Mouse (Mus musculus) myocyte (in vitro differentiated cells): ENCODE results near the gene Tmem247. TPM values are rescaled to one million over a fixed set of nuclear protein-coding genes. Genes with fewer than 3 reads are reported as not detected.
A peak's percentile ranks its signal among the peaks of the same experiment; 100 is the strongest.

Experiments
- H3K27me3 ChIP-seq: one replicate; pipeline ENCODE4 v1.6.1; 2011; ENCODE audit not compliant: control insufficient read depth, insufficient read depth, insufficient read length
- H3K36me3 ChIP-seq: one replicate; pipeline ENCODE4 v1.6.1; 2011; ENCODE audit not compliant: control insufficient read depth, insufficient read depth
- H3K4me2 ChIP-seq: one replicate; pipeline ENCODE4 v1.6.1; 2011; ENCODE audit warnings: low read depth, control low read depth
- H3K4me3 ChIP-seq: one replicate; pipeline ENCODE4 v1.5.1; 2011; ENCODE audit warnings: mild to moderate bottlenecking, control low read depth, moderate library complexity
- H3K79me2 ChIP-seq: one replicate; pipeline ENCODE4 v1.6.1; 2011; ENCODE audit not compliant: control insufficient read depth, insufficient read depth
- H3ac ChIP-seq: one replicate; pipeline ENCODE4 v1.6.1; 2011; ENCODE audit not compliant: control insufficient read depth, insufficient read length
- CEBPB ChIP-seq: IDR thresholded peaks from 2 replicates; pipeline ENCODE4 v1.6.1; 2011; ENCODE audit warnings: mild to moderate bottlenecking, moderate library complexity; ENCODE audit not compliant: poor library complexity, insufficient read depth, severe bottlenecking
- E2F4 ChIP-seq: IDR thresholded peaks from one replicate; pipeline ENCODE4 v1.6.1; 2011; ENCODE audit warnings: mild to moderate bottlenecking, control low read depth, moderate library complexity; ENCODE audit not compliant: insufficient read depth
- MAX ChIP-seq: IDR thresholded peaks from one replicate; pipeline ENCODE4 v1.6.1; 2011; ENCODE audit warnings: low read depth, mild to moderate bottlenecking, control low read depth
- MYOD1 ChIP-seq, 3 experiments: IDR thresholded peaks; one replicate each; pipeline ENCODE4 v1.6.1; 2011; ENCODE audit warnings: control low read depth in 2 of 3, low read depth in 2 of 3, mild to moderate bottlenecking in 2 of 3, moderate library complexity in 1 of 3; ENCODE audit not compliant: insufficient read length in 2 of 3, control insufficient read depth in 1 of 3
- MYOG ChIP-seq, 3 experiments: IDR thresholded peaks; one replicate each; pipeline ENCODE4 v1.6.1; 2011; ENCODE audit warnings: control low read depth in 2 of 3, low read depth in 2 of 3, mild to moderate bottlenecking in 2 of 3; ENCODE audit not compliant: insufficient read length in 2 of 3, control insufficient read depth in 1 of 3, insufficient read depth in 1 of 3
- POLR2A ChIP-seq: IDR thresholded peaks from one replicate; pipeline ENCODE4 v1.6.1; 2011; ENCODE audit warnings: low read depth, mild to moderate bottlenecking, control low read depth, moderate library complexity; ENCODE audit not compliant: insufficient read length
- POLR2AphosphoS2 ChIP-seq: IDR thresholded peaks from one replicate; pipeline ENCODE4 v1.6.1; 2011; ENCODE audit warnings: low read depth, control low read depth; ENCODE audit not compliant: insufficient read length
- REST ChIP-seq: IDR thresholded peaks from one replicate; pipeline ENCODE4 v1.6.1; 2011; ENCODE audit warnings: mild to moderate bottlenecking, control low read depth, moderate library complexity; ENCODE audit not compliant: insufficient read depth, insufficient read length
- SRF ChIP-seq: IDR thresholded peaks from one replicate; pipeline ENCODE4 v1.6.1; 2011; ENCODE audit warnings: low read depth; ENCODE audit not compliant: control insufficient read depth, insufficient read length
- TCF12 ChIP-seq: IDR thresholded peaks from one replicate; pipeline ENCODE4 v1.6.1; 2011; ENCODE audit warnings: mild to moderate bottlenecking, control low read depth; ENCODE audit not compliant: poor library complexity, insufficient read depth, severe bottlenecking
- TCF3 ChIP-seq: IDR thresholded peaks from one replicate; pipeline ENCODE4 v1.6.1; 2011; ENCODE audit warnings: low read depth, control low read depth; ENCODE audit not compliant: insufficient read length
- USF1 ChIP-seq: IDR thresholded peaks from one replicate; pipeline ENCODE4 v1.6.1; 2011; ENCODE audit warnings: low read depth, mild to moderate bottlenecking, control low read depth, moderate library complexity
- polyA plus RNA-seq: library from polyadenylated mRNA; unstranded; fragments of >200 nt; fragmentation: generic; extraction: Trizol; gene quantifications from one replicate; pipeline ENCODE4 v1.2.1, GENCODE M21; 2012; ENCODE audit warnings: missing spikeins

Tmem247 gene
- polyA plus RNA-seq, 1 experiment, result not detected

- Histone ChIP-seq H3K4me3 (no peak overlapping the region), H3K79me2 (no peaks in the 10 kb centered on the region), H3K4me2 (no peak overlapping the region), H3K36me3 (no peaks in the 10 kb centered on the region), H3K27me3 (peaks cover 5% of the 10 kb centered on the region), H3ac (no peak overlapping the region)
- TF ChIP-seq REST, result no peak
- TF ChIP-seq TCF3, result no peak
- no peak for TF ChIP-seq CEBPB
- TF ChIP-seq MYOD1 (IDR thresholded peaks at IDR 0.05; ENCODE audit: control insufficient read depth in 1 of 3, insufficient read length in 2 of 3, low read depth in 2 of 3), result no peak
- TF ChIP-seq TCF12, result no peak
- TF ChIP-seq E2F4, result no peak
- no peak for TF ChIP-seq USF1
- TF ChIP-seq MAX, result no peak
- TF ChIP-seq POLR2A, result no peak
- no peak for TF ChIP-seq POLR2AphosphoS2
- TF ChIP-seq MYOG (IDR thresholded peaks at IDR 0.05; ENCODE audit: control insufficient read depth in 1 of 3, insufficient read depth in 1 of 3, insufficient read length in 2 of 3, low read depth in 2 of 3), result no peak
- no peak for TF ChIP-seq SRF
Observed at GRCm38 (mm10) chr17:86926836-86927235, 9.7 kb downstream of the Tmem247 start.

DNA sequence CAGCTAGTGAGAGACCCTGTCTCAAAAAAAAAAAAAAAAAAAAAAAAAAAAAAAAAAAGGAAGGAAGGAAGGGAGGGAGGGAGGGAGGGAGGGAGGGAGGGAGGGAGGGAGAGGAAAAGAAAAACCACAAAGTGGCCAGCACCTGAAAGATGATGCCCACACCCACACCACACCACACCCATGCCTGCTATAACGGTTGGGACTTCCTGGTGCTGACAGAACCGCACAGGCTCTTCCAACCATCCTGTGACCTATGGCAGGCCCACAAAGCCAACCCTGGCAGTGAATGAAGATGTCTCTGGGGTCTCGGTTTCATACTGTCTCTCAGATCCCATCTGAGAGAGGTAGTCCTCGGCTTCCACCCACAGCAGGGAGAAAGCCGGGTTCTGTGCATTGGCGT, 12.2 kb downstream of the Tmem247 start:
- no peaks in the 10 kb centered on the region for H3K36me3 ChIP-seq
- H3K4me2 ChIP-seq, result no peak overlapping the region
- no peaks in the 10 kb centered on the region for H3K79me2 ChIP-seq
- peaks cover 5% of the 10 kb centered on the region for H3K27me3 ChIP-seq
- H3K4me3 ChIP-seq, result no peak overlapping the region
- TF ChIP-seq SRF, result no peak
- TF ChIP-seq MYOD1 (IDR thresholded peaks at IDR 0.05; ENCODE audit: control insufficient read depth in 1 of 3, insufficient read length in 2 of 3, low read depth in 2 of 3), result no peak
- no peak for TF ChIP-seq CEBPB
- no peak for TF ChIP-seq POLR2A
- no peak for TF ChIP-seq USF1
- TF ChIP-seq E2F4, result no peak
- no peak for TF ChIP-seq TCF12
- TF ChIP-seq REST, result no peak
- no peak for TF ChIP-seq MAX
- TF ChIP-seq POLR2AphosphoS2, result no peak
- no peak for TF ChIP-seq MYOG (IDR thresholded peaks at IDR 0.05; ENCODE audit: control insufficient read depth in 1 of 3, insufficient read depth in 1 of 3, insufficient read length in 2 of 3, low read depth in 2 of 3)
- H3ac ChIP-seq, result no peak overlapping the region

DNA sequence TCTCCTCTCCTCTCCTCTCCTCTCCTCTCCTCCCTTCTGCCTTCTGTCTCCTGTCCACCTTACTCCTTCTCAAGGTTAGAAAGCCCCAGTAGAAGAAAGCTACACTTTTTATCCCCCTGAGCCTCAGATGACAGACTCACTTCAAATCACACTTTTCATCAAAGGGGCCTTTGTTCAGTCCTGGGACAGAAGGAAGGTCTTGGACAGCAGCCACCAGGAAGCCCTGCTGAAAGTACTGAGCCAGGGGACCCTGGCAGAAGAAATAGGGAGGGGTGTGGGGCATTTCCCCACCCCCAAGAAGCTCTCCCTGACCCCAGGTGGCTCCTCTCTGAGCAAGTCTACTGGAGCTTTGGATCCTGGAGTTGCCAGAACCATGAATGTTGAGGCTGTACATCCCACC, 12.8 kb downstream of the Tmem247 start:
- Histone ChIP-seq H3K27me3 (no peaks in the 10 kb centered on the region), H3K79me2 (no peaks in the 10 kb centered on the region), H3ac (no peak overlapping the region), H3K4me3 (no peak overlapping the region), H3K4me2 (no peak overlapping the region), H3K36me3 (no peaks in the 10 kb centered on the region)
- TF ChIP-seq USF1, result no peak

GRCm38 (mm10) chr17:86932896-86933295, 15.7 kb downstream of the Tmem247 start:
- Histone ChIP-seq H3K27me3 (no peaks in the 10 kb centered on the region), H3K79me2 (no peaks in the 10 kb centered on the region), H3K36me3 (no peaks in the 10 kb centered on the region), H3ac (no peak overlapping the region), H3K4me2 (peak overlapping the region; percentile 36), H3K4me3 (no peak overlapping the region)
- TF ChIP-seq MAX, result no peak
- TF ChIP-seq SRF, result no peak
- no peak for TF ChIP-seq POLR2A
- TF ChIP-seq TCF3, result no peak

- Histone ChIP-seq H3ac (no peak overlapping the region), H3K79me2 (no peaks in the 10 kb centered on the region), H3K27me3 (no peaks in the 10 kb centered on the region), H3K36me3 (no peaks in the 10 kb centered on the region), H3K4me3 (no peak overlapping the region), H3K4me2 (no peak overlapping the region)
- TF ChIP-seq CEBPB (no peak), USF1 (no peak), MYOD1 (IDR thresholded peaks at IDR 0.05; ENCODE audit: control insufficient read depth in 1 of 3, insufficient read length in 2 of 3, low read depth in 2 of 3) (no peak), MYOG (IDR thresholded peaks at IDR 0.05; ENCODE audit: control insufficient read depth in 1 of 3, insufficient read depth in 1 of 3, insufficient read length in 2 of 3, low read depth in 2 of 3) (no peak), POLR2AphosphoS2 (no peak), E2F4 (no peak), MAX (no peak), SRF (no peak), POLR2A (no peak), REST (no peak), TCF3 (no peak), TCF12 (no peak)
Observed at GRCm38 (mm10) chr17:86937064-86937463, 19.9 kb downstream of the Tmem247 start.
